Mouse (Mus musculus) kidney, postnatal 0 days (tissue): ENCODE data around the gene Krtap1-3. TPM values are rescaled to one million over a fixed set of nuclear protein-coding genes. Genes with fewer than 3 reads are reported as not detected.
A peak's percentile ranks its signal among the peaks of the same experiment; 100 is the strongest.

ENCODE experiments used
- ATAC-seq: fragments of 200-750 bp; cut with Nextera tagmentation; replicated peaks from 2 replicates; pipeline ENCODE4 v1.8.0; 2017; ENCODE audit warnings: low read depth, moderate number of reproducible peaks, moderate TSS enrichment, moderate library complexity; ENCODE audit not compliant: low FRiP score
- DNase-seq: peaks from one replicate; pipeline ENCODE4 v3.0.0-alpha.2; 2016; ENCODE audit warnings: low spot score
- H3K27ac ChIP-seq: fragments of 300-500 bp; sonication (generic); 2 replicates; pipeline ENCODE4 v1.5.1; 2014; ENCODE audit warnings: mild to moderate bottlenecking
- H3K27me3 ChIP-seq: fragments of 300-500 bp; sonication (generic); 2 replicates; pipeline ENCODE4 v1.6.1; 2014; ENCODE audit warnings: low read length, mixed read lengths; ENCODE audit not compliant: insufficient read depth
- H3K36me3 ChIP-seq: fragments of 300-500 bp; sonication (generic); 2 replicates; pipeline ENCODE4 v1.6.1; 2014; ENCODE audit warnings: low read length, mixed read lengths; ENCODE audit not compliant: insufficient read depth
- H3K4me1 ChIP-seq: fragments of 300-500 bp; sonication (generic); replicated peaks from 2 replicates; pipeline ENCODE4 v1.6.1; 2014; ENCODE audit warnings: antibody characterized with exemption, low read length, mixed read lengths; ENCODE audit not compliant: insufficient read depth
- H3K4me2 ChIP-seq: fragments of 300-500 bp; sonication (generic); 2 replicates; pipeline ENCODE4 v1.6.1; 2014; ENCODE audit warnings: mild to moderate bottlenecking, low read length, moderate library complexity, mixed read lengths
- H3K4me3 ChIP-seq: fragments of 300-500 bp; sonication (generic); replicated peaks from 2 replicates; pipeline ENCODE4 v1.5.1; 2014; ENCODE audit warnings: low read depth, low read length
- H3K9ac ChIP-seq: fragments of 300-500 bp; sonication (generic); 2 replicates; pipeline ENCODE4 v1.6.1; 2014; ENCODE audit warnings: low read depth, low read length
- H3K9me3 ChIP-seq: fragments of 300-500 bp; sonication (generic); replicated peaks from 2 replicates; pipeline ENCODE4 v1.6.1; 2016; ENCODE audit warnings: low read length, inconsistent platforms, mixed read lengths
- CTCF ChIP-seq: IDR thresholded peaks from 2 replicates; pipeline ENCODE4 v1.5.1; 2016; ENCODE audit warnings: antibody characterized with exemption, low read depth, mild to moderate bottlenecking, moderate library complexity
- WGBS: fragments of 180-500 bp; shearing (Covaris S2); extraction: QIAGEN DNeasy Blood & Tissue Kit; methylation state at CpG from one replicate; pipeline ENCODE4 v1.1.7; 2014; 5-methylcytosine and 5-hydroxymethylcytosine counted together
- polyA plus RNA-seq: library from polyadenylated mRNA; unstranded; fragments of >200 nt; fragmentation: Nextera tagmentation; extraction: Ambion mirVana; gene quantifications from 2 replicates; pipeline ENCODE4 v1.2.1, GENCODE M21; 2015

Krtap1-3 gene
- polyA plus RNA-seq, 1 experiment from 2014 or later = not detected

DNA sequence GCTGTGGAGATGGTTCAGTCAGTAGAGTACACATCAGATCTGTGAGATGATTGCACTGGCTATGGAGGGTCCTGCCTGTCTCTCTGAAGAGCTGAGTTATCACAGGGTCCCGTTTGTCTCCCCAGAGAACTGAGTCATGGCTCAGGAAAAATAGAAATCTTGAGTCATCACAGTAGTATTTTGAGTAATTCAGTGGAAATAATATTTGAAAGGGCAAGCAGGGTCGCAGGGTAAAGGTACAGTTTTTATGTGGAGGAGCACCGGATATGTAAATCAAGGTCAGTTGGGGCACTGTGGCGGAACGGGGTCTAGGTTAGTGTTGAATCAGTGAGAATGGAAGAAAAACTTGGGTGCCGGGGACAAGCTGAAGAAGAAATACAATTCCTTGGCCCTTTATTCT is 28.6 kb downstream of the Krtap1-3 start:
- DNase-seq = no peak
- Histone ChIP-seq H3K4me1 (no peaks in the 10 kb centered on the region), H3K36me3 (no peaks in the 10 kb centered on the region), H3K9me3 (no peaks in the 10 kb centered on the region), H3K27ac (no peak overlapping the region), H3K4me2 (no peak overlapping the region), H3K9ac (no peak overlapping the region), H3K27me3 (no peaks in the 10 kb centered on the region), H3K4me3 (no peak overlapping the region)
- no peak for ATAC-seq
- 61% methylated on average over 6 of the region's 6 CpGs for WGBS
- TF ChIP-seq CTCF = no peak

DNA sequence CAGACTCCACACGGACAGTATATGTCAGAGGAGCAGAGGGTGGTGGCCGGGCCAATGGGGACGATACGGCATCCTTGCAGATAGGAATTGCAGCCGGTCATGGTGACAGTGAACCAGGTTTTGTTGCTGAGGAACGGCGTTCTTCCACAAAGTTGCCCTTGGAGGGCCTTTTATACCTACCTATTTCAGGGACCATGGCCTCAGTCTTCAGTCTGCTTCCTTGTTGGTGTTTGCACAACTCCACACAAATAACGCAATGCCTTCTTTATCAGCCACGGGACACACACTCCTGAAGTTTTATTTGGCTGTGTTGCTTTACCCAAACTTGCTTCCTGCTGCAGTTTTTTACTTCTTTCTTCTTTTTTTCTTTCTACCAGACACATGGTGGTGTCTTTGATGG is 31.8 kb downstream of the Krtap1-3 start, which contains the start of gene Gm11939:
TSS of gene Gm11939 (minus strand) at position 101 of the 400 bp plus-strand sequence.
- no peak within 1 kb of the TSS for H3K4me2 ChIP-seq
- H3K4me3 ChIP-seq = no peak within 1 kb of the TSS
- H3K27me3 ChIP-seq = no peaks in the 10 kb centered on the region
- DNase-seq (no peak), ATAC-seq (no peak)
- H3K36me3 ChIP-seq = no peaks in the 10 kb centered on the region
- H3K4me1 ChIP-seq = no peaks in the 10 kb centered on the region
- TF ChIP-seq CTCF = no peak
- H3K9ac ChIP-seq = no peak within 1 kb of the TSS
- no peak within 1 kb of the TSS for H3K27ac ChIP-seq
- WGBS = 92% methylated on average over 9 of the region's 9 CpGs
- no peaks in the 10 kb centered on the region for H3K9me3 ChIP-seq

GRCm38 (mm10) chr11:99557976-99558745 is 33.0 kb downstream of the Krtap1-3 start:
- 46% methylated on average over 3 of the region's 3 CpGs for WGBS
- H3K27ac ChIP-seq = no peak overlapping the region
- no peak overlapping the region for H3K4me2 ChIP-seq
- TF ChIP-seq CTCF = no peak
- no peak for ATAC-seq
- no peak overlapping the region for H3K9ac ChIP-seq
- no peaks in the 10 kb centered on the region for H3K4me1 ChIP-seq
- H3K4me3 ChIP-seq = no peak overlapping the region
- H3K9me3 ChIP-seq = no peaks in the 10 kb centered on the region
- no peaks in the 10 kb centered on the region for H3K27me3 ChIP-seq
- H3K36me3 ChIP-seq = no peaks in the 10 kb centered on the region
- no peak for DNase-seq

- 100% methylated on average over 1 of the region's 2 CpGs for WGBS
- Histone ChIP-seq H3K4me3 (no peak within 1 kb of the TSS), H3K9ac (no peak within 1 kb of the TSS), H3K36me3 (no peaks in the 10 kb centered on the region), H3K27me3 (no peaks in the 10 kb centered on the region), H3K27ac (no peak within 1 kb of the TSS), H3K4me2 (no peak within 1 kb of the TSS), H3K9me3 (no peaks in the 10 kb centered on the region), H3K4me1 (no peaks in the 10 kb centered on the region)
- TF ChIP-seq CTCF = no peak
- DNase-seq (no peak), ATAC-seq (no peak)
Observed at GRCm38 (mm10) chr11:99556753-99557152, 34.4 kb downstream of the Krtap1-3 start, which contains the start of gene Krtap3-2. Gene Krtap3-2 (minus strand): TSS chr11:99556853.

DNA sequence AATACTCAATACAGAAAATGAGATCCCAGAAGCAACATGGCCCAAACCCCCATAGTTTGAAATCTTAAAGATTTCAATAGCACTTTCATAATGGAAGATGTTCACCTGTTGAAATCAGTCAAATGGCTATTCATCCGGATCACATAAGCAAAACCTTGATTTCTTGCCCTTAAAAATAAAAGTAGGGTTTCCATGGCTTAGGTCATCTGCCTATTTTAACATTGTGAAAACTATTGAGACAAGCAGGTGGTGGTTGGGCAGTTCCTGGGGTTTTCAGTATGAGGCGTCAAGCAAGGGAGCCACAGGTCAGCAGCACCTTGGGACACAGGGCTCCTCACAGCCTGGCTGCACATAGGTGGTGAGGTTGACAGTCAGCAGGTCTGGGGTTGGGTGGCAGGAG is 34.9 kb downstream of the Krtap1-3 start:
- H3K9me3 ChIP-seq = no peaks in the 10 kb centered on the region
- 79% methylated on average over 2 of the region's 2 CpGs for WGBS
- H3K27me3 ChIP-seq = no peaks in the 10 kb centered on the region
- H3K4me1 ChIP-seq = no peaks in the 10 kb centered on the region
- TF ChIP-seq CTCF = no peak
- no peaks in the 10 kb centered on the region for H3K36me3 ChIP-seq
- DNase-seq (no peak), ATAC-seq (no peak)
- no peak overlapping the region for H3K4me2 ChIP-seq
- H3K27ac ChIP-seq = no peak overlapping the region
- no peak overlapping the region for H3K9ac ChIP-seq
- no peak overlapping the region for H3K4me3 ChIP-seq

DNA sequence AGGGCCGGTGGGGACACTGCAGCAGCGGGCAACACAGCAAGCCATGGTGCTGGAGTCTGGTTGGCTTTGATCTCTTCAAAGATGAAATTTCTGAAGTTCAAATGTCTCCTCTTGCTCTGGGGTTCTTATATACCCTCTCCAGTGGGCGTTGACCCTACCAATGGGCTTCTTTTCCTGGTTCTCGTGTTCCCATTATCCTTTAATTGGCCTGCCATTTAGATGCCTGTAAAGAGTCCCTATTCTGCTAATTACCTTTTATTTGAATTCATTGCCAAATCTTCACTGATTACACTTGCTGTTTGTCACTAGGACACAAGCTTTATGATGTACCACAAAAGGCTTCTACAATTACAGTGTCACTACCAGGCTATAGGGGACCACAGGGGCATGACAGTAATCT is 40.4 kb downstream of the Krtap1-3 start, which contains the start of gene Krtap3-3:
TSS of gene Krtap3-3 (minus strand) at position 101 of the 400 bp plus-strand sequence.
- WGBS = 46% methylated on average over 4 of the region's 4 CpGs
- no peak for DNase-seq
- no peaks in the 10 kb centered on the region for H3K4me1 ChIP-seq
- H3K36me3 ChIP-seq = no peaks in the 10 kb centered on the region
- H3K27me3 ChIP-seq = no peaks in the 10 kb centered on the region
- TF ChIP-seq CTCF = no peak
- H3K4me2 ChIP-seq = no peak within 1 kb of the TSS
- no peak for ATAC-seq
- H3K27ac ChIP-seq = no peak within 1 kb of the TSS
- H3K4me3 ChIP-seq = no peak within 1 kb of the TSS
- H3K9ac ChIP-seq = no peak within 1 kb of the TSS
- H3K9me3 ChIP-seq = no peaks in the 10 kb centered on the region

- Histone ChIP-seq H3K36me3 (no peaks in the 10 kb centered on the region), H3K4me1 (no peaks in the 10 kb centered on the region), H3K27ac (no peak overlapping the region), H3K9me3 (no peaks in the 10 kb centered on the region), H3K27me3 (no peaks in the 10 kb centered on the region), H3K4me2 (no peak overlapping the region), H3K4me3 (no peak overlapping the region), H3K9ac (no peak overlapping the region)
- TF ChIP-seq CTCF = 0 out of 2 replicates have a peak, but pooled peaks have one; percentile 7
- DNase-seq (no peak), ATAC-seq (no peak)
Observed at GRCm38 (mm10) chr11:99547892-99548291, 43.2 kb downstream of the Krtap1-3 start.

Other genes starting within 250 kb of the Krtap1-3 start
- gene Krt27, start 240.2 kb downstream of the Krtap1-3 start, polyA plus RNA-seq = not detected in 2 replicates
- gene Krt28, start 216.4 kb downstream of the Krtap1-3 start, polyA plus RNA-seq = 0.32 TPM in 1 of 2 replicates, not detected in the other
- 35.5 and 42.6 TPM in 2 replicates for gene Krt10, start 202.0 kb downstream of the Krtap1-3 start, polyA plus RNA-seq
- not detected in 2 replicates for gene Krt12, start 169.1 kb downstream of the Krtap1-3 start, polyA plus RNA-seq
- gene Krt20, start 153.2 kb downstream of the Krtap1-3 start, polyA plus RNA-seq = 3.6 and 5.0 TPM in 2 replicates
- gene Krt23, start 98.2 kb downstream of the Krtap1-3 start, polyA plus RNA-seq = 30.6 and 31.8 TPM in 2 replicates
- gene Krt39, start 70.0 kb downstream of the Krtap1-3 start, polyA plus RNA-seq = 0.45 and 0.46 TPM in 2 replicates
- not detected in 2 replicates for gene Krt40, start 48.2 kb downstream of the Krtap1-3 start, polyA plus RNA-seq
- not detected in 2 replicates for gene Krtap3-3, start 40.5 kb downstream of the Krtap1-3 start, polyA plus RNA-seq
- not detected in 2 replicates for gene Krtap3-2, start 34.5 kb downstream of the Krtap1-3 start, polyA plus RNA-seq
- not detected in 2 replicates for gene Gm11939, start 31.9 kb downstream of the Krtap1-3 start, polyA plus RNA-seq
- not detected in 2 replicates for gene Krtap3-1, start 24.7 kb downstream of the Krtap1-3 start, polyA plus RNA-seq
- not detected in 2 replicates for gene Krtap1-5, start 10.3 kb downstream of the Krtap1-3 start, polyA plus RNA-seq
- not detected in 2 replicates for gene Krtap1-4, start 7.7 kb downstream of the Krtap1-3 start, polyA plus RNA-seq
- not detected in 2 replicates for gene Krtap9-3, start 6.8 kb upstream of the Krtap1-3 start, polyA plus RNA-seq
- not detected in 2 replicates for gene Gm11938, start 12.0 kb upstream of the Krtap1-3 start, polyA plus RNA-seq
- not detected in 2 replicates for gene Gm11937, start 18.9 kb upstream of the Krtap1-3 start, polyA plus RNA-seq
- gene Krtap2-4, start 23.5 kb upstream of the Krtap1-3 start, polyA plus RNA-seq = not detected in 2 replicates
- not detected in 2 replicates for gene Gm11562, start 29.1 kb upstream of the Krtap1-3 start, polyA plus RNA-seq
- not detected in 2 replicates for gene Krtap4-1, start 36.9 kb upstream of the Krtap1-3 start, polyA plus RNA-seq
- gene Krtap4-2, start 43.7 kb upstream of the Krtap1-3 start, polyA plus RNA-seq = not detected in 2 replicates
- not detected in 2 replicates for gene Krtap4-7, start 52.8 kb upstream of the Krtap1-3 start, polyA plus RNA-seq
- gene Gm11555, start 58.9 kb upstream of the Krtap1-3 start, polyA plus RNA-seq = not detected in 2 replicates
- gene Gm11563, start 67.6 kb upstream of the Krtap1-3 start, polyA plus RNA-seq = not detected in 2 replicates
- gene Krtap4-6, start 74.6 kb upstream of the Krtap1-3 start, polyA plus RNA-seq = not detected in 2 replicates
- gene Gm14190, start 99.4 kb upstream of the Krtap1-3 start, polyA plus RNA-seq = not detected in 2 replicates
- gene Gm14180, start 143.0 kb upstream of the Krtap1-3 start, polyA plus RNA-seq = not detected in 2 replicates
- gene Gm11595, start 181.6 kb upstream of the Krtap1-3 start, polyA plus RNA-seq = not detected in 2 replicates
- not detected in 2 replicates for gene Krtap4-8, start 189.4 kb upstream of the Krtap1-3 start, polyA plus RNA-seq
- gene Krtap4-9, start 193.9 kb upstream of the Krtap1-3 start, polyA plus RNA-seq = not detected in 2 replicates
- not detected in 2 replicates for gene Gm11596, start 202.1 kb upstream of the Krtap1-3 start, polyA plus RNA-seq
- not detected in 2 replicates for gene Gm11569, start 207.6 kb upstream of the Krtap1-3 start, polyA plus RNA-seq
- not detected in 2 replicates for gene Gm11554, start 213.1 kb upstream of the Krtap1-3 start, polyA plus RNA-seq
- not detected in 2 replicates for gene Krtap4-13, start 218.6 kb upstream of the Krtap1-3 start, polyA plus RNA-seq
- gene Gm11564, start 224.3 kb upstream of the Krtap1-3 start, polyA plus RNA-seq = not detected in 2 replicates
- gene 2300003K06Rik, start 246.7 kb upstream of the Krtap1-3 start, polyA plus RNA-seq = not detected in 2 replicates